Mouse (Mus musculus) c-Kit-positive CD71-negative TER-119-negative erythroid progenitor cells, embryonic 14.5 days (primary cell): Measurements from ENCODE around the gene Drd2.

Source experiments
- DNase-seq: peaks from one replicate; pipeline ENCODE4 v3.0.0-alpha.2; 2013; ENCODE audit warnings: low read depth

Gene Drd2

GRCm38 (mm10) chr9:49452396-49452795 is 112.0 kb downstream of the Drd2 start:
- DNase-seq = no peak

GRCm38 (mm10) chr9:49456136-49456535 is 115.7 kb downstream of the Drd2 start:
- DNase-seq = no peak
